Mouse (Mus musculus): ENCODE results near the gene Ppm1h. TPM values are rescaled to one million over a fixed set of nuclear protein-coding genes. Genes with fewer than 3 reads are reported as not detected.

Gene Ppm1h
- total RNA-seq, 2 experiments from 2014 or later: 5.0 to 6.5 TPM

- no peak for ATAC-seq (replicated peaks; ENCODE audit: low FRiP score, poor library complexity, severe bottlenecking)
These were observed 121.6 kb downstream of the Ppm1h start for GRCm38 (mm10) chr10:122800003-122800731.

- no peak for ATAC-seq (replicated peaks; ENCODE audit: low FRiP score, poor library complexity, severe bottlenecking)
These were observed 122.2 kb downstream of the Ppm1h start for GRCm38 (mm10) chr10:122800732-122801110.

GRCm38 (mm10) chr10:122802218-122802617 is 123.7 kb downstream of the Ppm1h start:
- ATAC-seq (replicated peaks; ENCODE audit: low FRiP score, poor library complexity, severe bottlenecking): no peak

GRCm38 (mm10) chr10:122802901-122803300 is 124.3 kb downstream of the Ppm1h start:
- no peak for ATAC-seq (replicated peaks; ENCODE audit: low FRiP score, poor library complexity, severe bottlenecking)

GRCm38 (mm10) chr10:122803906-122804305 is 125.3 kb downstream of the Ppm1h start:
- ATAC-seq (replicated peaks; ENCODE audit: low FRiP score, poor library complexity, severe bottlenecking): peak; percentile 65; the same call in 1 of the 2 replicates

- ATAC-seq (replicated peaks; ENCODE audit: low FRiP score, poor library complexity, severe bottlenecking): no peak
These were observed 127.3 kb downstream of the Ppm1h start for GRCm38 (mm10) chr10:122805866-122806265.

GRCm38 (mm10) chr10:122807127-122808105 is 128.9 kb downstream of the Ppm1h start:
- ATAC-seq (replicated peaks; ENCODE audit: low FRiP score, poor library complexity, severe bottlenecking): no peak

- ATAC-seq (replicated peaks; ENCODE audit: low FRiP score, poor library complexity, severe bottlenecking): no peak
These were observed 129.6 kb downstream of the Ppm1h start for GRCm38 (mm10) chr10:122808186-122808585.

GRCm38 (mm10) chr10:122809851-122810250 is 131.3 kb downstream of the Ppm1h start:
- no peak for ATAC-seq (replicated peaks; ENCODE audit: low FRiP score, poor library complexity, severe bottlenecking)

GRCm38 (mm10) chr10:122815094-122815493 is 136.5 kb downstream of the Ppm1h start:
- no peak for ATAC-seq (replicated peaks; ENCODE audit: low FRiP score, poor library complexity, severe bottlenecking)

- no peak for ATAC-seq (replicated peaks; ENCODE audit: low FRiP score, poor library complexity, severe bottlenecking)
These were observed 139.2 kb downstream of the Ppm1h start for GRCm38 (mm10) chr10:122817741-122818140.

GRCm38 (mm10) chr10:122819808-122820207 is 141.2 kb downstream of the Ppm1h start:
- no peak for ATAC-seq (replicated peaks; ENCODE audit: low FRiP score, poor library complexity, severe bottlenecking)

- no peak for ATAC-seq (replicated peaks; ENCODE audit: low FRiP score, poor library complexity, severe bottlenecking)
These were observed 143.0 kb downstream of the Ppm1h start for GRCm38 (mm10) chr10:122821549-122821948.

- no peak for ATAC-seq (replicated peaks; ENCODE audit: low FRiP score, poor library complexity, severe bottlenecking)
These were observed 145.1 kb downstream of the Ppm1h start for GRCm38 (mm10) chr10:122823642-122824041.

GRCm38 (mm10) chr10:122826696-122827331 is 148.3 kb downstream of the Ppm1h start:
- ATAC-seq (replicated peaks; ENCODE audit: low FRiP score, poor library complexity, severe bottlenecking): no peak

- no peak for ATAC-seq (replicated peaks; ENCODE audit: low FRiP score, poor library complexity, severe bottlenecking)
These were observed 149.3 kb downstream of the Ppm1h start for GRCm38 (mm10) chr10:122827719-122828414.

GRCm38 (mm10) chr10:122829801-122830217 is 151.2 kb downstream of the Ppm1h start:
- ATAC-seq (replicated peaks; ENCODE audit: low FRiP score, poor library complexity, severe bottlenecking): no peak

GRCm38 (mm10) chr10:122830638-122831037 is 152.1 kb downstream of the Ppm1h start:
- no peak for ATAC-seq (replicated peaks; ENCODE audit: low FRiP score, poor library complexity, severe bottlenecking)

GRCm38 (mm10) chr10:122842014-122842413 is 163.5 kb downstream of the Ppm1h start:
- no peak for ATAC-seq (replicated peaks; ENCODE audit: low FRiP score, poor library complexity, severe bottlenecking)

- ATAC-seq (replicated peaks; ENCODE audit: low FRiP score, poor library complexity, severe bottlenecking): no peak
These were observed 164.4 kb downstream of the Ppm1h start for GRCm38 (mm10) chr10:122842961-122843360.

Data from erythroblast, adult 5-6 weeks (primary cell).